Mouse (Mus musculus) gastrocnemius, postnatal 36 days (tissue): Measurements from ENCODE around the gene Tmem175. TPM values are rescaled to one million over a fixed set of nuclear protein-coding genes. Genes with fewer than 3 reads are reported as not detected.

ENCODE experiments used
- DNase-seq, 2 experiments: peaks; one replicate each; pipeline ENCODE4 v3.0.0; 2022
- intact Hi-C: fragments of 180-260 bp; cut with DNase I; formaldehyde crosslinking; loops from one replicate; pipeline ENCODE4 v1.15.1; 2025
- total RNA-seq, 2 experiments: library from RNA; stranded (reverse); gene quantifications; 2 replicates each; pipeline ENCODE4 v1.2.3; 2021

Tmem175 gene
- total RNA-seq, 2 experiments from 2014 or later: 6.6 to 6.7 TPM

GRCm38 (mm10) chr5:108651136-108651720, 21.7 kb downstream of the Tmem175 start:
- intact Hi-C loops: loop anchor here (5.0 kb wide), 1 partner anchor 224 kb away; no protein-coding TSS in a partner anchor
- DNase-seq: no peak

GRCm38 (mm10) chr5:108651823-108652222, 22.3 kb downstream of the Tmem175 start:
- intact Hi-C loops: loop anchor here (5.0 kb wide), 1 partner anchor 225 kb away; no protein-coding TSS in a partner anchor
- no peak for DNase-seq

GRCm38 (mm10) chr5:108653341-108653740, 23.8 kb downstream of the Tmem175 start:
- DNase-seq: no peak
- intact Hi-C loops: loop anchor here (5.0 kb wide), 1 partner anchor 226 kb away; no protein-coding TSS in a partner anchor

- no peak for DNase-seq
- intact Hi-C loops: loop anchor here (5.0 kb wide), 1 partner anchor 227 kb away; no protein-coding TSS in a partner anchor
These were observed 24.9 kb downstream of the Tmem175 start for GRCm38 (mm10) chr5:108654444-108654990.

GRCm38 (mm10) chr5:108655381-108655780, 25.8 kb downstream of the Tmem175 start:
- intact Hi-C loops: no loop called here
- no peak for DNase-seq

GRCm38 (mm10) chr5:108655891-108656650, 26.5 kb downstream of the Tmem175 start:
- no peak for DNase-seq
- intact Hi-C loops: no loop called here

GRCm38 (mm10) chr5:108657406-108657805, 27.8 kb downstream of the Tmem175 start:
- intact Hi-C loops: no loop called here
- no peak for DNase-seq

GRCm38 (mm10) chr5:108658611-108659010, 29.0 kb downstream of the Tmem175 start:
- intact Hi-C loops: no loop called here
- DNase-seq: peak in 1 of 2 experiments; percentile 10

- DNase-seq: no peak
- intact Hi-C loops: no loop called here
These were observed 30.4 kb downstream of the Tmem175 start, which contains the start of gene Idua for GRCm38 (mm10) chr5:108659698-108660631. TSS of gene Idua (plus strand) at chr5:108660331.

GRCm38 (mm10) chr5:108660632-108661268, 31.2 kb downstream of the Tmem175 start:
- peak; percentile 84 to 88 for DNase-seq
- intact Hi-C loops: no loop called here

- intact Hi-C loops: no loop called here
- no peak for DNase-seq
These were observed 33.2 kb downstream of the Tmem175 start for GRCm38 (mm10) chr5:108662772-108663171.

- intact Hi-C loops: no loop called here
These were observed 35.5 kb downstream of the Tmem175 start for GRCm38 (mm10) chr5:108665066-108665465.

GRCm38 (mm10) chr5:108667370-108667769, 37.8 kb downstream of the Tmem175 start:
- intact Hi-C loops: no loop called here
- DNase-seq: no peak

More at GRCm38 (mm10) chr5:108665066-108665465, 35.5 kb downstream of the Tmem175 start:
- no peak for DNase-seq

GRCm38 (mm10) chr5:108668387-108668932, 38.9 kb downstream of the Tmem175 start:
- intact Hi-C loops: no loop called here
- no peak for DNase-seq

- intact Hi-C loops: no loop called here
- DNase-seq: peak; percentile 88 to 90
These were observed 39.7 kb downstream of the Tmem175 start, which contains the start of gene Dgkq for GRCm38 (mm10) chr5:108668977-108669936. TSS of gene Dgkq (minus strand) at chr5:108669672.

GRCm38 (mm10) chr5:108669986-108670385, 40.4 kb downstream of the Tmem175 start:
- DNase-seq: no peak
- intact Hi-C loops: no loop called here

GRCm38 (mm10) chr5:108670785-108671184, 41.2 kb downstream of the Tmem175 start:
- intact Hi-C loops: no loop called here
- no peak for DNase-seq

- no peak for DNase-seq
- intact Hi-C loops: no loop called here
These were observed 42.2 kb downstream of the Tmem175 start for GRCm38 (mm10) chr5:108671757-108672156.
